Mouse (Mus musculus) ES-E14 (cell line): Measurements from ENCODE around the gene Zfp687.

Source experiments
- MAFK ChIP-seq: IDR thresholded peaks from 2 replicates; pipeline ENCODE4 v1.6.1; 2014; ENCODE audit warnings: mild to moderate bottlenecking, low read depth, low read length, inconsistent platforms; ENCODE audit not compliant: insufficient read depth
- ZNF384 ChIP-seq: IDR thresholded peaks from 2 replicates; pipeline ENCODE4 v1.6.1; 2012; ENCODE audit warnings: low read depth, low read length, inconsistent platforms

DNA sequence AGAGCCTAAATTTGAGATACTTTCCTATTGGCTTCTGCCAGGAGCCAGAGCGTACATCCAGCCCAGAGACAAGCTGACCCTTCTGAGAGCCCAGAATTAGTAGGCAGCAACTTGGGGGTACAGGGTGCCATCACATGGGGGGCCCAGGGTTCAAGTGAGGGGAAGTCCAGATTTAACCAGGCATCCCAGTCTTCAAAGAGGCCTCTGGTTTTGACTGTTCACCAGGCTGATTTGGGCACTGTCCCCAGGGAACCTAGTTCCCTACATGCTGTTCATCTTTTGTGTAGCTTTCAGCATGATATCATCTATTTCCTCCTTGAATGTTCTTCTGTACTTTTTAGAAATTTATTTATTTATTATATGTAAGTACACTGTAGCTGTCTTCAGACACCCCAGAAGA is 50.3 kb downstream of the Zfp687 start:
- TF ChIP-seq MAFK (no peak), ZNF384 (no peak)
